Mouse (Mus musculus) olfactory bulb, adult 2 months (tissue): ENCODE data around the gene Mrps5. TPM values are rescaled to one million over a fixed set of nuclear protein-coding genes. Genes with fewer than 3 reads are reported as not detected.
"Not testable (repeated sequence)": the region's sequence is repeated elsewhere in the genome, so short reads cannot be mapped to it uniquely, and the experiment has no call there.

Source experiments
- H3K27ac ChIP-seq: fragments of 200-500 bp; 2 replicates; pipeline ENCODE4 v1.5.1; 2012; ENCODE audit warnings: low read depth, low read length; ENCODE audit not compliant: insufficient read depth
- H3K4me1 ChIP-seq: fragments of 200-500 bp; 2 replicates; pipeline ENCODE4 v1.6.1; 2012; ENCODE audit warnings: low read length; ENCODE audit not compliant: control insufficient read depth, insufficient read depth
- H3K4me3 ChIP-seq: fragments of 200-500 bp; 2 replicates; pipeline ENCODE4 v1.5.1; 2012; ENCODE audit warnings: mild to moderate bottlenecking, low read depth, low read length, moderate library complexity; ENCODE audit not compliant: insufficient read depth
- CTCF ChIP-seq: fragments of 200-500 bp; IDR thresholded peaks from 2 replicates; pipeline ENCODE4 v1.5.1; 2012; ENCODE audit warnings: low read depth, mild to moderate bottlenecking, low read length, moderate library complexity; ENCODE audit not compliant: insufficient read depth
- POLR2A ChIP-seq: fragments of 200-500 bp; IDR thresholded peaks from 2 replicates; pipeline ENCODE4 v1.6.1; 2012; ENCODE audit warnings: mild to moderate bottlenecking, low read depth, low read length, moderate library complexity; ENCODE audit not compliant: insufficient read depth
- whole genome bisulfite sequencing: fragments of 180-500 bp; shearing (Covaris S2); methylation state at CpG from one replicate; pipeline ENCODE4 v1.1.7; 2018; 5-methylcytosine and 5-hydroxymethylcytosine counted together
- polyA plus RNA-seq: library from polyadenylated mRNA; stranded (reverse); fragments of >200 nt; gene quantifications from 2 replicates; pipeline ENCODE4 v1.2.4, GENCODE M21; 2012; ENCODE audit warnings: low replicate concordance; ENCODE audit not compliant: missing spikeins, insufficient read depth, insufficient read length

The Mrps5 gene
- polyA plus RNA-seq, 1 experiment = not detected

GRCm38 (mm10) chr2:127559070-127559966 lies 27.7 kb upstream of the Mrps5 start:
- no peak overlapping the region for H3K4me3 ChIP-seq
- no peak overlapping the region for H3K27ac ChIP-seq
- TF ChIP-seq POLR2A (no peak), CTCF (peak; percentile 66)
- 4% methylated on average over 18 of the region's 18 CpGs for WGBS
- H3K4me1 ChIP-seq = no peaks in the 10 kb centered on the region; the same call in 1 of the 2 replicates

DNA sequence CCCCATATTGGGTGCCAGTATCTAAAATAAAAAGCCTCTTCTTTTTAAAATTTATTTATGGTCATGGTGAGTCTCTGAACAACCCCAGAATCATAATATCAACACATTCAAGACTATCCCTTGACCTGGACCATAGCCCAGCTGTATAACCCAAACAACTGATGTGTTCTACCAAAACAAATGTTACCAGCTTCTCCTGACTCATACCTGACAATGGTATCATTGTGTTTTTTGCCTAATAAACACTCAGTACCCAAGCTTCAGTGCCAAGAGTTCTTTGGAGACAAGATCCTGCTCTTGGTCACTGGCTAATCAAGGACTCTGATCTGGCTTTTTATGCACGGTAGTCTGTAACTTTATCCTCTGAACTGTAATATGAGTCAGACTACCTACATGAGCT lies 13.7 kb upstream of the Mrps5 start:
- Histone ChIP-seq H3K27ac (no peak overlapping the region), H3K4me1 (no peaks in the 10 kb centered on the region), H3K4me3 (no peak overlapping the region)
- 30% methylated on average over 1 of the region's 1 CpGs for WGBS
- TF ChIP-seq CTCF (no peak), POLR2A (no peak)

- TF ChIP-seq CTCF (no peak), POLR2A (peak; percentile 95)
- Histone ChIP-seq H3K27ac (no peak overlapping the region), H3K4me1 (peaks cover 3% of the 10 kb centered on the region), H3K4me3 (peak overlapping the region; percentile 89)
- under 1% methylated on average over 24 of the region's 24 CpGs for WGBS
Measured at GRCm38 (mm10) chr2:127584436-127584858, 2.6 kb upstream of the Mrps5 start.

DNA sequence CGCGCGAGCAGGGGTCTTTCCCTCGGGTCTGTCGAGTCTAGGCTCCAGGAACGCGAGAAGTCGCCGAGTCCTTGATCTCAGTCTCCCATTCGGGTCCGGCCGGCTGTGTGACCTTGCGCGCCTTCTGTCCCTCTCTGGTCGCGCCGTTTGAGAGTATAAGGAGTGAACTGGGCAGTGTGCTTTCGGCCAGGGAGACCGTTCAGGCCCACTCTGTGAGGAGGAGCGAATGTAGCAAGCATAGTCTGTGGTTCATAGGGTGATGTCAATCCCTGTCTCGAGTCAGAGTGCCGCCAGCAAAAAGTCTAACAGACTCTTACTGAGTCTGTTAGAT lies 457 bp downstream of the Mrps5 start:
- H3K27ac ChIP-seq = peak overlapping the region; percentile 95; the same call in 1 of the 2 replicates
- TF ChIP-seq CTCF (no peak), POLR2A (no peak)
- WGBS = under 1% methylated on average over 22 of the region's 22 CpGs
- H3K4me1 ChIP-seq = peaks cover 3% of the 10 kb centered on the region
- H3K4me3 ChIP-seq = peak overlapping the region; percentile 60

DNA sequence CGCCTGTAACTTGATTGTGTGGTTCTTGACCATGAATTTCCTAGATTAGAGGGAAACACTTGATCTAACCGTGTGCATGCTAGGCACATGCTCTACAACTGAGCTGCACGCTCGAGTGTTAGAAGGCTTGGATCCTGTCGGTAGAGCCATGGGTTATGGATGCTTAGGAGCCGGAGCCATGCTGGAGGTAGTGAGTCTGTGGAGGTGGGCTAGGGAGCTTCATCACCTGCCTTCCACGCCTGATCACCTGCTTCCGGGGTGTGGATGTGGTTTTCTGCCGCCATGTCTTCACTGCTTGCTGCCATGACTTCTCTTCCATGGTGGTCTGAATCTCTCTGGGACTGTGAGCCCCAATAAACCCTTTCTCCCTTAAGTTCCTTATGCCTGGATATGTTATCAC lies 1.9 kb downstream of the Mrps5 start:
- Histone ChIP-seq H3K27ac (no peak overlapping the region), H3K4me1 (peaks cover 3% of the 10 kb centered on the region), H3K4me3 (no peak overlapping the region)
- TF ChIP-seq POLR2A = no peak
- TF ChIP-seq CTCF = no peak
- 84% methylated on average over 9 of the region's 9 CpGs for WGBS

DNA sequence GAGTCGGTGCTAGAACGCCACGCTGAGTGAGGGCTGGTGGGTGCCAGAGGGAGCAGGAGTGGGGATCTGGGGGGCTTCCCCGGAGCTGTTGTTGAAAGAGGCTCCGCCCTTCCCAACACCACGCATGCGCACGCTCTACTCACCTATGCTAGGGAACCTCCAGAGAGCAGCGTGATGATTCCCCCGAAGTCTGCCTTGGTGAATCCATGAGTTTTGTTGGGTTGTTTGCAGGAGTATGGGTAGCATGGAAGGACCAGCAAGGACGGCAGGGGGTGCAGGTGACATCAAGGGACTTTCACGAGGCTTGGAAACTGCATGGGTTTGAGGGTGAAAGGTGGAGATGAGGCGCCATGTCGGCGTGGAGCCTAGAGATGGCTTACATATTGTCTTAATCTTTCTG lies 3.2 kb downstream of the Mrps5 start:
- WGBS = 77% methylated on average over 15 of the region's 15 CpGs
- no peak for TF ChIP-seq CTCF
- TF ChIP-seq POLR2A = no peak
- Histone ChIP-seq H3K4me3 (no peak overlapping the region; the same call in 1 of the 2 replicates), H3K27ac (no peak overlapping the region), H3K4me1 (peaks cover 3% of the 10 kb centered on the region)

GRCm38 (mm10) chr2:127590840-127591239 lies 3.8 kb downstream of the Mrps5 start:
- TF ChIP-seq POLR2A (no peak), CTCF (no peak)
- H3K4me1 ChIP-seq = peaks cover 3% of the 10 kb centered on the region
- no peak overlapping the region for H3K4me3 ChIP-seq
- H3K27ac ChIP-seq = no peak overlapping the region
- WGBS = 70% methylated on average over 4 of the region's 4 CpGs

GRCm38 (mm10) chr2:127603383-127603782 lies 16.4 kb downstream of the Mrps5 start:
- WGBS = 92% methylated on average over 6 of the region's 8 CpGs
- H3K4me1 ChIP-seq, H3K27ac ChIP-seq, H3K4me3 ChIP-seq: not testable (repeated sequence)

- WGBS = 91% methylated on average over 3 of the region's 3 CpGs
- H3K27ac ChIP-seq = no peak overlapping the region
- 0 out of 2 replicates have a peak, but pooled peaks cover 2% of the 10 kb centered on the region for H3K4me1 ChIP-seq
- no peak overlapping the region for H3K4me3 ChIP-seq
- TF ChIP-seq POLR2A (no peak), CTCF (no peak)
Measured at GRCm38 (mm10) chr2:127605203-127605602, 18.2 kb downstream of the Mrps5 start.
